Mouse (Mus musculus) neural tube, embryonic 14.5 days (tissue): Measurements from ENCODE around the gene Lig3. TPM values are rescaled to one million over a fixed set of nuclear protein-coding genes. Genes with fewer than 3 reads are reported as not detected.

ENCODE experiments used
- ATAC-seq: fragments of 200-750 bp; cut with Nextera tagmentation; 2 replicates; pipeline ENCODE4 v1.8.0; 2017; ENCODE audit warnings: low read depth, mild to moderate bottlenecking, moderate TSS enrichment, moderate library complexity
- H3K27ac ChIP-seq: fragments of 300-500 bp; sonication (generic); 2 replicates; pipeline ENCODE4 v1.5.1; 2014; ENCODE audit warnings: low read depth, mild to moderate bottlenecking, control low read depth, low read length, moderate library complexity, mixed read lengths
- H3K27me3 ChIP-seq: fragments of 300-500 bp; sonication (generic); 2 replicates; pipeline ENCODE4 v1.6.1; 2014; ENCODE audit warnings: low read length; ENCODE audit not compliant: control insufficient read depth, insufficient read depth
- H3K36me3 ChIP-seq: fragments of 300-500 bp; sonication (generic); 2 replicates; pipeline ENCODE4 v1.6.1; 2014; ENCODE audit warnings: low read length, mixed read lengths; ENCODE audit not compliant: control insufficient read depth, insufficient read depth
- H3K4me1 ChIP-seq: fragments of 300-500 bp; sonication (generic); 2 replicates; pipeline ENCODE4 v1.6.1; 2014; ENCODE audit warnings: low read length; ENCODE audit not compliant: control insufficient read depth, insufficient read depth
- H3K4me2 ChIP-seq: fragments of 300-500 bp; sonication (generic); 2 replicates; pipeline ENCODE4 v1.6.1; 2014; ENCODE audit warnings: mild to moderate bottlenecking, low read depth, low read length, control low read depth
- H3K4me3 ChIP-seq: fragments of 300-500 bp; sonication (generic); 2 replicates; pipeline ENCODE4 v1.5.1; 2014; ENCODE audit warnings: low read depth, low read length, control low read depth, mixed read lengths
- H3K9ac ChIP-seq: fragments of 300-500 bp; sonication (generic); replicated peaks from 2 replicates; pipeline ENCODE4 v1.6.1; 2014; ENCODE audit warnings: low read depth, mild to moderate bottlenecking, control low read depth, low read length, mixed read lengths
- H3K9me3 ChIP-seq: fragments of 300-500 bp; sonication (generic); 2 replicates; pipeline ENCODE4 v1.6.1; 2016; ENCODE audit warnings: low read length; ENCODE audit not compliant: control insufficient read depth
- WGBS: fragments of 180-500 bp; shearing (Covaris S2); extraction: QIAGEN DNeasy Blood & Tissue Kit; methylation state at CpG from one replicate; pipeline ENCODE4 v1.1.7; 2014; 5-methylcytosine and 5-hydroxymethylcytosine counted together
- polyA plus RNA-seq: library from polyadenylated mRNA; unstranded; fragments of >200 nt; fragmentation: Nextera tagmentation; extraction: Ambion mirVana; gene quantifications from 2 replicates; pipeline ENCODE4 v1.2.1, GENCODE M21; 2014

The Lig3 gene
- polyA plus RNA-seq, 1 experiment from 2014 or later, result 25.4 TPM

DNA sequence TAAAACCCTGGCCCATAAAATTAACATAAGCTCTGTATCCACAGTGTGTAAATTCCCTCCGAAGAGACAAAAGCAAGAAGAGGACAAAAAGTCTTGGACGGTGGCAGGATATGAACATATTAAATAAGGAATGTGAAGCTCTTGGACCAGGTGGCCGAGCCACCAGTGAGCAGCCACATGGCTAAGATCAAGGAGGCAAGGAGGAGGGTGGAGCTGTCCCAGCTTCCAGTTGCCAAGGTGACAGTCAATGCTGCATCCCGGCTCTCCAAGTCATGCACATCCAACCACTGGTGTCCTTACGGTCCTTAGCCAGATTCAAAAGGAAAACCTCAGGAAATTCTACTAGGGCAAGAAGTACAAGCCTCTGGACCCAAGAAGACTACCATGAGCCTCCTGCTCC is 57.6 kb downstream of the Lig3 start:
- Histone ChIP-seq H3K27ac (no peak overlapping the region), H3K27me3 (no peaks in the 10 kb centered on the region), H3K9me3 (no peaks in the 10 kb centered on the region), H3K4me2 (no peak overlapping the region), H3K4me1 (peaks cover 13% of the 10 kb centered on the region), H3K4me3 (no peak overlapping the region), H3K36me3 (no peaks in the 10 kb centered on the region), H3K9ac (no peak overlapping the region)
- no peak for ATAC-seq
- WGBS, result 35% methylated on average over 5 of the region's 5 CpGs

DNA sequence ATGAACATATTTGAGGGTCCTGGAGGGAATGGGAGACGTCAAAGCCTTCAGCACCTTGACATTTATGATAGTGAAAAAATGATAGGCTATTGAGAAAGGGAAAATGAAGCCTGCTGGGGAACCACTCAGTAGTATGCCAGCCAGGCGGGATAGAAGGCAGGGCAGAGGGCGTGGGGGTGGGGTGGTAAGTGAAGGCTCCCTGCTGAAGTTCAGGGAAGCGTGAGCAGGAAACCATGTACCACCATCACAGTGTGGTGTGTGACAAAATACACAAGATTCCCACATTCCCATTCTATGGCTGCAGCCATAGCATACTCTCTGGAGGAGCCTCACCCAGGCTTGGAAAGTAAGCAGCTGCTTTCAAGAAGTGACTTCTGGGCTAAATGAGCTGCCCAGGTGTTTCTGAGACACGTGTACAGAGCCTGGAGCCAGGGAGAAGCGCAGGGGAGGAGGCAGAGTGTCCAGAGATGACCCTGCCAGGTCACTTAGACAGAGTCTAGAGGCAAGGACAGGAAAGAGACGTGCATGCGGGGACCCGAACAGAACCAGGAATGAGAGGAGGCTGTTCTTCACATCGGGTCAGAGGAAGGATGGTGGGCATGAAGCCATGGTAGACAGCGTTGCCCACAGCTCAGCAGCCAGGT is 64.0 kb downstream of the Lig3 start:
- no peaks in the 10 kb centered on the region for H3K9me3 ChIP-seq
- H3K4me1 ChIP-seq, result peaks cover 12% of the 10 kb centered on the region; the same call in 1 of the 2 replicates
- 66% methylated on average over 11 of the region's 11 CpGs for WGBS
- no peak for ATAC-seq
- H3K4me3 ChIP-seq, result no peak overlapping the region
- no peaks in the 10 kb centered on the region for H3K27me3 ChIP-seq
- no peak overlapping the region for H3K27ac ChIP-seq
- H3K4me2 ChIP-seq, result no peak overlapping the region
- no peaks in the 10 kb centered on the region for H3K36me3 ChIP-seq
- H3K9ac ChIP-seq, result no peak overlapping the region

DNA sequence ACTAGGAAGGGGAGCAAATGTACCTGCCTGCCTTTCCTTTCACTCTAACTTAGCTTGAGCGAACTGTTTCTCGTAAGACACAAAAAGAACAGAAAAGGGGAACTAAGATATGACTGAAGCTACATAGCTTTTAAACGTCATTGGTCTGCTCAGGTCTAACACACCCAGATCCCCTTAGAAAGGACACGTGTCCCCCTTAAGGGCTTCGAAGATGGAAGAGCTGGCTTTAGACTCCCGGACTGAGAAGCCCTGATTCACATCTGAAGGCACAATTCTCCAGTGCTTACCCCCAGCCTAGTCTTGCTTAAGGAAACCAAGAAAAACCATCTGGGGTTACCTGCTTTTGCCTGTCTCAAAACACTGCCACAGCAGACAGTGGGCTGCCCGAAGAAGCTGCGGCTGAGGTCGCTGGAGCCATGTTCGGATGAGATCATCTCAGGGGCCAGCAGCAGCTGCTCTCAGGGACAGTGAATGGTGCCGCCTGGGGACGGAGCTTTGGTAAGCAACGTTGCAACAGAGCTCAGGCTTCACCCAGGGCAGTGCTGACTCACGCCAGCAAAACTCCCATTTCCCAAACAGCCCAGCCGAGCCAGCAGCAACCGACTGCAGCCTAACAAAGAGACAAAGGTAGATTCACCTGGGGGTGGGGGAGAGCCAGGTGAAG is 64.6 kb downstream of the Lig3 start:
- no peaks in the 10 kb centered on the region for H3K9me3 ChIP-seq
- H3K9ac ChIP-seq, result no peak overlapping the region
- no peak overlapping the region for H3K4me3 ChIP-seq
- ATAC-seq, result no peak
- WGBS, result 28% methylated on average over 16 of the region's 16 CpGs
- peaks cover 18% of the 10 kb centered on the region; the same call in 1 of the 2 replicates for H3K4me1 ChIP-seq
- H3K36me3 ChIP-seq, result no peaks in the 10 kb centered on the region
- H3K27me3 ChIP-seq, result no peaks in the 10 kb centered on the region
- H3K4me2 ChIP-seq, result peak overlapping the region; percentile 29; the same call in 1 of the 2 replicates
- H3K27ac ChIP-seq, result no peak overlapping the region

DNA sequence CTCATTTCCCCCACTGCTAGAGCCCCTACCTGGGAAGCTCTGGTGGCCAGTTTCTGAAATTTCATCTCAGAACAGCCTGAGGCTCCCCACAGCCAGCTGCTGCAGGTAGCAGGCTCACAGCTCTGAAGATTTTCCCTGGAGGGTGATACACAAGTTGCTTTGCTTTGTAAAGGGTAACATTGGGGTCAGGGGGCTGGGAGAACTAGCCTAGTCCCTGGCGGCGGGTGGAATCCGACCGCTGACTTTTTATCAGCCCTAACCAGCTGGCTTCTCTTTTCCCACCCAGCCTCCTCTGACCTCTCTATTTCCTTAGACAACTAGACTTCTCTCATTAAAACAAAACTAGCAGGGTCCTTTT is 65.2 kb downstream of the Lig3 start:
- ATAC-seq, result no peak
- Histone ChIP-seq H3K36me3 (no peaks in the 10 kb centered on the region), H3K27ac (no peak overlapping the region), H3K9me3 (no peaks in the 10 kb centered on the region), H3K4me1 (peaks cover 18% of the 10 kb centered on the region; the same call in 1 of the 2 replicates), H3K4me3 (no peak overlapping the region), H3K27me3 (no peaks in the 10 kb centered on the region), H3K4me2 (peak overlapping the region; percentile 29; the same call in 1 of the 2 replicates), H3K9ac (no peak overlapping the region)
- 11% methylated on average over 4 of the region's 4 CpGs for WGBS

DNA sequence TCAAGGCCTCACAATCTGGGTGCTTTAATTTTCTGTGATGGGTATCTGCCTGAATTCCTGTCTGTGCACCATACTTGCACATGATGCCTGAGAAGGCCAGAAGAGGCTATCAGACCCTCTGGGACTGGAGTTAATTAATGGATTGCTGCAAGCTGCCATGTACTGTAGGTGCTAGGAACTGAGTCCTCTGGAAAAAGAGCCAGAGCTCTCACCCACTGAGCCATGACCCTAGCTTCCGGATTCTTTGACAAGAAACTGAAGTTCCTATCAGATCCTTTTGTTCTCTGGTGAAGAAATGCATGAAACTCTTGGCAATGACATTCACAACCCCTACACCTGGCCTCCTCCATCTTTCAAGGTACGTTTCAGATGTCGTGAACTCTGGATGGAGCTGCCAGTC is 66.0 kb downstream of the Lig3 start:
- Histone ChIP-seq H3K4me1 (peaks cover 18% of the 10 kb centered on the region; the same call in 1 of the 2 replicates), H3K36me3 (no peaks in the 10 kb centered on the region), H3K9me3 (no peaks in the 10 kb centered on the region), H3K4me2 (no peak overlapping the region), H3K27me3 (no peaks in the 10 kb centered on the region), H3K9ac (no peak overlapping the region), H3K27ac (no peak overlapping the region), H3K4me3 (no peak overlapping the region)
- WGBS, result 80% methylated on average over 3 of the region's 3 CpGs
- ATAC-seq, result no peak

DNA sequence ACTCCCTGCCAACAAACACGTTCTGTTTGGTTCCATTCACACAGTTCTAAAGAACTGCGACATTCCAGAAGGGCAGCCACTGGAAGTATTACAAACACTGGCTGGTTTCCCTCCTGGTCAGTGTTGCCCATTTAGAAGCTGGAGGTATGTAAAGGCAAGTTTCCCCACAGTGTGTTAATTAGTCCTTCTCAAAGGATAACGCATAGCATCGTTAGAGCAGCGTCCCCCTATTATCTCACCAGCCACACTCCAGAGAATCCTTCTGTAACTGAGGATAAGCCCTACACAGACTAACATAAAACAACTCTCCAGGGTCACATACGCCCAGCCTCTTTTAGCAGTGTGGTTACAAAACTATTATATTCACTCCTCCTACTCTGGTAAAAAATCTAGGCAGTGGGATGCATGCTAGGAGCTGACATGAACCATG is 66.7 kb downstream of the Lig3 start:
- Histone ChIP-seq H3K4me2 (no peak overlapping the region), H3K4me3 (no peak overlapping the region), H3K9ac (no peak overlapping the region), H3K36me3 (no peaks in the 10 kb centered on the region), H3K27ac (no peak overlapping the region), H3K4me1 (peaks cover 18% of the 10 kb centered on the region; the same call in 1 of the 2 replicates), H3K9me3 (no peaks in the 10 kb centered on the region), H3K27me3 (no peaks in the 10 kb centered on the region)
- ATAC-seq, result no peak
- 30% methylated on average over 6 of the region's 6 CpGs for WGBS

DNA sequence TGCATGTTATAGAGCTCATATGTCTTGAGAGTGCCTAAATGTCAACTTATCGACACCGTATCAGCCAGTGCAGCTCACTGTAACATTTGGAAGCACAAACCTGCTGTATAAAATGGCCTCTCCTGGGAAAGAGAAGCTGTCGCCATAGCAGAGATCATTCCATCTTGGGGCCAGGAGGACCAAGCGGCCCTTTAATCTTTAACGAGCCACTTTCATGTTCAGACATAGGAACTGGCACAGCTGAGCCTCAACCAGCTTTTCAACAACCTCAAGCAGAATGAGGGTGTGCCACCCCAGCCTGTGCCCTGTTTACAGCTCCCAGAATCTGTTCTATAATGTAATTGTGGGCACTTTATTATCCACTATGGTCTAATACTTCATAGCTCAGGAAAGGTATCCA is 69.4 kb downstream of the Lig3 start:
- no peak overlapping the region for H3K9ac ChIP-seq
- WGBS, result 35% methylated on average over 5 of the region's 5 CpGs
- H3K4me2 ChIP-seq, result no peak overlapping the region
- no peaks in the 10 kb centered on the region for H3K27me3 ChIP-seq
- H3K9me3 ChIP-seq, result no peaks in the 10 kb centered on the region
- H3K36me3 ChIP-seq, result no peaks in the 10 kb centered on the region
- no peak overlapping the region for H3K4me3 ChIP-seq
- H3K27ac ChIP-seq, result no peak overlapping the region; the same call in 1 of the 2 replicates
- ATAC-seq, result no peak
- H3K4me1 ChIP-seq, result peaks cover 16% of the 10 kb centered on the region; the same call in 1 of the 2 replicates

DNA sequence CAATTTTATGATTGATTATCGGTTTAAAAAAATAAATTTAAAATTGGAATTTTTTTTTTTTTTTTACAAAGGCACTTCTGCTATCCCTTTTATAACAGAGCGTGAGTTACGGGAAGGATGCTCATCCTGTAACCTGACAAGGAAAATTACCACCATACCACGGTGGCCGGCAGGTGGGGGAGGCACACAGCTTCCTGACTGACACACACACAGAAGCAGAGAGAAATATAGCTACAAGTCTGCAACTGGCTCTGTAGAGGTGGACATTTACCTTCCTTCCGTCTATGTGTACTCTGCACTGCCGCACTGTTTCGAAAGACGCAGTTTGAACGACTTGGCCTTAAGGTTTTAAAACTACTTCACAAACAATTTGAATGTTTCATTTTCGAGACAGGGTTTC is 71.2 kb downstream of the Lig3 start:
- WGBS, result 79% methylated on average over 11 of the region's 11 CpGs
- ATAC-seq, result no peak
- Histone ChIP-seq H3K9ac (no peak overlapping the region), H3K27me3 (no peaks in the 10 kb centered on the region), H3K4me1 (peaks cover 12% of the 10 kb centered on the region; the same call in 1 of the 2 replicates), H3K9me3 (no peaks in the 10 kb centered on the region), H3K4me3 (no peak overlapping the region), H3K36me3 (no peaks in the 10 kb centered on the region), H3K27ac (no peak overlapping the region), H3K4me2 (no peak overlapping the region)

DNA sequence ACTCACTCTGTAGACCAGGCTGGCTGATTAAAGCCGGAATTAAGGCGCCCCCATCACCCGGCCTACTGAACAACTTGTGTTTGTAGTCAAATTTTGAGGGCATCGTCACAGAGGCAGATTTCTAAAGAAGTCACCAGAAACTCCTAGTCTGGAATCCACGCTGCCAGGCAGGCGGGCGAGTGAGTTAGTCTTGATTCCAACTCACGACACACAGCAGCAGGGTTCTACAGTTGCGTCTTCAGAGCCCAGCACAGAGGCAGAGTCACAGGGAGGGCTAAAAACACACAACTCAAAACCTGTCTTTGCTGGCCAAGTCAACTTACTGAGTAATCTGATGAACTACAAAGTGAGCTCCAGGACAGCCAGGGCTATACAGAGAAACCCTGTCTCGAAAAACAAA is 71.6 kb downstream of the Lig3 start:
- ATAC-seq, result no peak
- no peak overlapping the region for H3K4me2 ChIP-seq
- H3K27me3 ChIP-seq, result no peaks in the 10 kb centered on the region
- H3K27ac ChIP-seq, result no peak overlapping the region
- H3K4me3 ChIP-seq, result no peak overlapping the region
- no peaks in the 10 kb centered on the region for H3K36me3 ChIP-seq
- H3K9me3 ChIP-seq, result no peaks in the 10 kb centered on the region
- H3K9ac ChIP-seq, result no peak overlapping the region
- peaks cover 12% of the 10 kb centered on the region; the same call in 1 of the 2 replicates for H3K4me1 ChIP-seq
- WGBS, result 84% methylated on average over 10 of the region's 10 CpGs
